Mouse (Mus musculus): ENCODE results near the gene Frmd4a. TPM values are rescaled to one million over a fixed set of nuclear protein-coding genes. Genes with fewer than 3 reads are reported as not detected.

Frmd4a gene
- total and polyA plus RNA-seq, 3 experiments = 32.6 to 55.7 (median 43.6) TPM

GRCm38 (mm10) chr2:4368544-4368943 is 351.0 kb downstream of the Frmd4a start:
- Histone ChIP-seq H3K27me3 (ENCODE audit: insufficient read depth, low read length) (peaks cover 5% of the 10 kb centered on the region; the same call in 1 of the 2 replicates), H3K4me1 (ENCODE audit: insufficient read depth, low read depth, low read length) (no peaks in the 10 kb centered on the region), H3K36me3 (replicated peaks) (no peaks in the 10 kb centered on the region), H3K4me3 (ENCODE audit: low read depth, low read length) (no peak overlapping the region), H3K9me3 (replicated peaks) (no peaks in the 10 kb centered on the region)
- TF ChIP-seq POLR2AphosphoS5 (IDR thresholded peaks at IDR 0.05; ENCODE audit: insufficient replicate concordance, low read depth, low read length) (no peak), GATA1 (IDR thresholded peaks at IDR 0.05; ENCODE audit: borderline replicate concordance, low read length) (no peak), CTCF (IDR thresholded peaks at IDR 0.05; ENCODE audit: low read depth, low read length) (no peak), GATA2 (IDR thresholded peaks at IDR 0.05; ENCODE audit: borderline replicate concordance, low read depth, low read length) (no peak), TAL1 (conservative IDR thresholded peaks at IDR 0.05; ENCODE audit: low read depth, low read length) (no peak)
- no peak for DNase-seq (ENCODE audit: low spot score)
- no peak for ATAC-seq (ENCODE audit: extremely low read depth, insufficient number of reproducible peaks, low FRiP score, poor library complexity, severe bottlenecking)

DNA sequence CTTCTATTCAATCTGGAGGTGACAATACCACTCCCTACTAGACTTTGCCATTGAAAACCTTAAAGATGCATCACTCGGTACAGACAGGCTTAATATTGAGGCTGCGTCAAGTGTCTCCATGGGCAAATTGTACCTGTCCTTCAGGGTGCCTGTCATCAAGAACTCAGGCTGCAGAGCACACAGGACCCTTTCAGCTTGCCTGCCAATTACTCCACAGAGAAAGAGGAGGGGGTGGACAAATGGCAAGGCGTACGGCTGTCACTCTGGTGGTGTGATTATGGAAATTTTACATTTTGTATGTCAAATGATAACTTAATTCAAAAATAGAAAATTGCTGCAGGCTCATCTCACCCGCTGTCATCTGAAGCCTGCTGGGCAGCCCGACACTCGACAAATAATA is 353.0 kb downstream of the Frmd4a start:
- Histone ChIP-seq H3K4me1 (ENCODE audit: insufficient read depth, low read depth, low read length) (no peaks in the 10 kb centered on the region), H3K4me3 (ENCODE audit: low read depth, low read length) (no peak overlapping the region), H3K36me3 (replicated peaks) (no peaks in the 10 kb centered on the region), H3K27me3 (ENCODE audit: insufficient read depth, low read length) (no peaks in the 10 kb centered on the region), H3K9me3 (replicated peaks) (no peaks in the 10 kb centered on the region)
- no peak for DNase-seq (ENCODE audit: low spot score)
- ATAC-seq (ENCODE audit: extremely low read depth, insufficient number of reproducible peaks, low FRiP score, poor library complexity, severe bottlenecking) = no peak
- TF ChIP-seq CTCF (IDR thresholded peaks at IDR 0.05; ENCODE audit: low read depth, low read length) (no peak), GATA2 (IDR thresholded peaks at IDR 0.05; ENCODE audit: borderline replicate concordance, low read depth, low read length) (no peak), GATA1 (IDR thresholded peaks at IDR 0.05; ENCODE audit: borderline replicate concordance, low read length) (no peak), POLR2AphosphoS5 (IDR thresholded peaks at IDR 0.05; ENCODE audit: insufficient replicate concordance, low read depth, low read length) (no peak), TAL1 (conservative IDR thresholded peaks at IDR 0.05; ENCODE audit: low read depth, low read length) (no peak)

GRCm38 (mm10) chr2:4371341-4371740 is 353.8 kb downstream of the Frmd4a start:
- H3K27me3 ChIP-seq (ENCODE audit: insufficient read depth, low read length) = no peaks in the 10 kb centered on the region
- H3K4me1 ChIP-seq (ENCODE audit: insufficient read depth, low read depth, low read length) = no peaks in the 10 kb centered on the region
- no peaks in the 10 kb centered on the region for H3K9me3 ChIP-seq (replicated peaks)
- H3K4me3 ChIP-seq (ENCODE audit: low read depth, low read length) = no peak overlapping the region
- DNase-seq (ENCODE audit: low spot score) = no peak
- no peak for TF ChIP-seq GATA1 (IDR thresholded peaks at IDR 0.05; ENCODE audit: borderline replicate concordance, low read length)
- no peak for TF ChIP-seq CTCF (IDR thresholded peaks at IDR 0.05; ENCODE audit: low read depth, low read length)
- no peak for TF ChIP-seq TAL1 (conservative IDR thresholded peaks at IDR 0.05; ENCODE audit: low read depth, low read length)
- no peak for TF ChIP-seq GATA2 (IDR thresholded peaks at IDR 0.05; ENCODE audit: borderline replicate concordance, low read depth, low read length)
- TF ChIP-seq POLR2AphosphoS5 (IDR thresholded peaks at IDR 0.05; ENCODE audit: insufficient replicate concordance, low read depth, low read length) = no peak
- ATAC-seq (ENCODE audit: extremely low read depth, insufficient number of reproducible peaks, low FRiP score, poor library complexity, severe bottlenecking) = no peak
- H3K36me3 ChIP-seq (replicated peaks) = no peaks in the 10 kb centered on the region

DNA sequence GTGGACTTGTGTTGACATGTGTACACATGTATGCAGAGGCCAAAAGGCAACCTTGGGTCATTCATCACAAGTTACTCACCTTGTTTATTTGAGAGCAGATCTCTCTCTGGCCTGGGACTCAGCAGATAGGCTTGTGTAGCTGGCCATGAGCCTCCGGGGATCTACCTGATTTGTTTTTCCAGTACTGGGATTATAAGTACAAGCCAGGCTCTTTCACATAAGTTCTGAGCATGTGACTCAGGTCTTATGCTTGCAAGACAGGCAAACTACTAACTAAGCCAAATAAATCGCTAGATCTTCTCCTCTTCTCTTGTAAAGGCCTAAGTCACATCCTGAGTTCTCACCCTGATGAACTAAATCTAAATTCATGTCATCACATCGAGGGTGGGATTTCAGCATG is 361.3 kb downstream of the Frmd4a start:
- DNase-seq (ENCODE audit: low spot score) = no peak
- Histone ChIP-seq H3K4me1 (ENCODE audit: insufficient read depth, low read depth, low read length) (no peaks in the 10 kb centered on the region), H3K27me3 (ENCODE audit: insufficient read depth, low read length) (no peaks in the 10 kb centered on the region), H3K36me3 (replicated peaks) (no peaks in the 10 kb centered on the region), H3K4me3 (ENCODE audit: low read depth, low read length) (no peak overlapping the region), H3K9me3 (replicated peaks) (no peaks in the 10 kb centered on the region)
- no peak for TF ChIP-seq TAL1 (conservative IDR thresholded peaks at IDR 0.05; ENCODE audit: low read depth, low read length)
- TF ChIP-seq GATA1 (IDR thresholded peaks at IDR 0.05; ENCODE audit: borderline replicate concordance, low read length) = no peak
- TF ChIP-seq CTCF (IDR thresholded peaks at IDR 0.05; ENCODE audit: low read depth, low read length) = no peak
- no peak for TF ChIP-seq GATA2 (IDR thresholded peaks at IDR 0.05; ENCODE audit: borderline replicate concordance, low read depth, low read length)
- no peak for TF ChIP-seq POLR2AphosphoS5 (IDR thresholded peaks at IDR 0.05; ENCODE audit: insufficient replicate concordance, low read depth, low read length)
- ATAC-seq (ENCODE audit: extremely low read depth, insufficient number of reproducible peaks, low FRiP score, poor library complexity, severe bottlenecking) = no peak

- DNase-seq (ENCODE audit: low spot score) = no peak
- Histone ChIP-seq H3K4me3 (ENCODE audit: low read depth, low read length) (no peak overlapping the region), H3K4me1 (ENCODE audit: insufficient read depth, low read depth, low read length) (no peaks in the 10 kb centered on the region), H3K27me3 (ENCODE audit: insufficient read depth, low read length) (no peaks in the 10 kb centered on the region), H3K9me3 (replicated peaks) (no peaks in the 10 kb centered on the region), H3K36me3 (replicated peaks) (no peaks in the 10 kb centered on the region)
- no peak for TF ChIP-seq TAL1 (conservative IDR thresholded peaks at IDR 0.05; ENCODE audit: low read depth, low read length)
- TF ChIP-seq CTCF (IDR thresholded peaks at IDR 0.05; ENCODE audit: low read depth, low read length) = no peak
- no peak for TF ChIP-seq GATA1 (IDR thresholded peaks at IDR 0.05; ENCODE audit: borderline replicate concordance, low read length)
- no peak for TF ChIP-seq POLR2AphosphoS5 (IDR thresholded peaks at IDR 0.05; ENCODE audit: insufficient replicate concordance, low read depth, low read length)
- no peak for TF ChIP-seq GATA2 (IDR thresholded peaks at IDR 0.05; ENCODE audit: borderline replicate concordance, low read depth, low read length)
- ATAC-seq (ENCODE audit: extremely low read depth, insufficient number of reproducible peaks, low FRiP score, poor library complexity, severe bottlenecking) = no peak
These were observed 362.9 kb downstream of the Frmd4a start for GRCm38 (mm10) chr2:4380435-4380834.

DNA sequence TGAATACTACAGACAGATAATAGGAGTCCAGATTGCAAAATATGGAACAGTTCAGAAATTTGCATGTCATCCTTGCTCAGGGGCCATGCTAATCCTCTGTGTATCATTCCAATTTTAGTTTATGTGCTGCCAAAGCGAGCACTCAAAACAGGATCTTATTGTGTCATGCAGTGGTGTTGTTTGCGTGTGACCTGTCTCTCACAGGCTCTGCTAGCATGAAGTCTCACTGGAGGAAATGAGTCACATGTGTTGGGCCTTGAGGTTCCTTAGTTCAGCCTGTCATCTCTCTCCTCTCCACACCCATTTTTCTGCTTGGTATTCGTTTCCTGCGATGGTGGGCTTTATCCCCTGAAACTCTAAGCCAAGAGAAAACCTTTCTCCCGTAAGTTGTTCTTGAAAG is 363.4 kb downstream of the Frmd4a start:
- no peak for DNase-seq (ENCODE audit: low spot score)
- no peaks in the 10 kb centered on the region for H3K9me3 ChIP-seq (replicated peaks)
- H3K4me1 ChIP-seq (ENCODE audit: insufficient read depth, low read depth, low read length) = no peaks in the 10 kb centered on the region
- no peak for ATAC-seq (ENCODE audit: extremely low read depth, insufficient number of reproducible peaks, low FRiP score, poor library complexity, severe bottlenecking)
- TF ChIP-seq CTCF (IDR thresholded peaks at IDR 0.05; ENCODE audit: low read depth, low read length) (no peak), TAL1 (conservative IDR thresholded peaks at IDR 0.05; ENCODE audit: low read depth, low read length) (no peak), GATA1 (IDR thresholded peaks at IDR 0.05; ENCODE audit: borderline replicate concordance, low read length) (no peak), GATA2 (IDR thresholded peaks at IDR 0.05; ENCODE audit: borderline replicate concordance, low read depth, low read length) (no peak), POLR2AphosphoS5 (IDR thresholded peaks at IDR 0.05; ENCODE audit: insufficient replicate concordance, low read depth, low read length) (no peak)
- H3K4me3 ChIP-seq (ENCODE audit: low read depth, low read length) = no peak overlapping the region
- H3K27me3 ChIP-seq (ENCODE audit: insufficient read depth, low read length) = no peaks in the 10 kb centered on the region
- H3K36me3 ChIP-seq (replicated peaks) = no peaks in the 10 kb centered on the region

Data from G1E (cell line).